Mouse (Mus musculus): ENCODE measurements at regions not wholly inside any gene's neighbourhood (a gene's known extent, or its start where the extent isn't known, plus 50 kb on each side); places are given as distances from the start of the nearest gene placed in this dataset.
A peak's percentile ranks its signal among the peaks of the same experiment; 100 is the strongest.

- H3K4me3 ChIP-seq (ENCODE audit: low read depth, low read length) = no peak overlapping the region
- 62% methylated on average over 4 of the region's 4 CpGs for WGBS (ENCODE audit: insufficient replicate concordance)
- ATAC-seq (ENCODE audit: low read depth) = no peak
Measured at GRCm38 (mm10) chr12:51501185-51501584, 92.0 kb upstream of the Coch start.

GRCm38 (mm10) chr12:51502724-51503123 lies 90.4 kb upstream of the Coch start:
- Histone ChIP-seq H3K27ac (ENCODE audit: low read length) (no peak overlapping the region), H3K9me3 (replicated peaks; ENCODE audit: control insufficient read depth, low read length) (no peaks in the 10 kb centered on the region), H3K4me3 (ENCODE audit: low read depth, low read length) (no peak overlapping the region), H3K4me1 (ENCODE audit: control insufficient read depth, low read depth, low read length) (peaks cover 15% of the 10 kb centered on the region), H3K9ac (ENCODE audit: low read depth, low read length) (no peak overlapping the region), H3K4me2 (ENCODE audit: low read depth, low read length) (no peak overlapping the region; the same call in 1 of the 2 replicates), H3K36me3 (ENCODE audit: control insufficient read depth, insufficient read depth) (no peaks in the 10 kb centered on the region), H3K27me3 (ENCODE audit: control insufficient read depth, insufficient read depth, low read depth, low read length) (no peaks in the 10 kb centered on the region)
- 66% methylated on average over 4 of the region's 4 CpGs for WGBS (ENCODE audit: insufficient replicate concordance)
- peak; percentile 55 for ATAC-seq (ENCODE audit: low read depth)

More at GRCm38 (mm10) chr12:51501185-51501584, 92.0 kb upstream of the Coch start:
- Histone ChIP-seq H3K9me3 (replicated peaks; ENCODE audit: control insufficient read depth, low read length) (no peaks in the 10 kb centered on the region), H3K9ac (ENCODE audit: low read depth, low read length) (no peak overlapping the region), H3K4me2 (ENCODE audit: low read depth, low read length) (no peak overlapping the region), H3K27ac (ENCODE audit: low read length) (no peak overlapping the region), H3K36me3 (ENCODE audit: control insufficient read depth, insufficient read depth) (no peaks in the 10 kb centered on the region), H3K4me1 (ENCODE audit: control insufficient read depth, low read depth, low read length) (peaks cover 15% of the 10 kb centered on the region), H3K27me3 (ENCODE audit: control insufficient read depth, insufficient read depth, low read depth, low read length) (no peaks in the 10 kb centered on the region)

GRCm38 (mm10) chr12:51503706-51504105 lies 89.4 kb upstream of the Coch start:
- no peak overlapping the region for H3K4me3 ChIP-seq (ENCODE audit: low read depth, low read length)
- no peak overlapping the region for H3K27ac ChIP-seq (ENCODE audit: low read length)
- no peaks in the 10 kb centered on the region for H3K27me3 ChIP-seq (ENCODE audit: control insufficient read depth, insufficient read depth, low read depth, low read length)
- H3K36me3 ChIP-seq (ENCODE audit: control insufficient read depth, insufficient read depth) = no peaks in the 10 kb centered on the region
- H3K4me2 ChIP-seq (ENCODE audit: low read depth, low read length) = peak overlapping the region; percentile 31; the same call in 1 of the 2 replicates
- no peak overlapping the region for H3K9ac ChIP-seq (ENCODE audit: low read depth, low read length)
- 38% methylated on average over 4 of the region's 4 CpGs for WGBS (ENCODE audit: insufficient replicate concordance)
- ATAC-seq (ENCODE audit: low read depth) = peak; percentile 84
- H3K4me1 ChIP-seq (ENCODE audit: control insufficient read depth, low read depth, low read length) = peaks cover 15% of the 10 kb centered on the region
- H3K9me3 ChIP-seq (replicated peaks; ENCODE audit: control insufficient read depth, low read length) = no peaks in the 10 kb centered on the region

- no peak overlapping the region for H3K27ac ChIP-seq (ENCODE audit: low read length)
- H3K4me2 ChIP-seq (ENCODE audit: low read depth, low read length) = no peak overlapping the region
- H3K36me3 ChIP-seq (ENCODE audit: control insufficient read depth, insufficient read depth) = no peaks in the 10 kb centered on the region
- ATAC-seq (ENCODE audit: low read depth) = no peak
- H3K4me1 ChIP-seq (ENCODE audit: control insufficient read depth, low read depth, low read length) = peaks cover 15% of the 10 kb centered on the region
- no peaks in the 10 kb centered on the region for H3K9me3 ChIP-seq (replicated peaks; ENCODE audit: control insufficient read depth, low read length)
- WGBS (ENCODE audit: insufficient replicate concordance) = 41% methylated on average over 7 of the region's 7 CpGs
- H3K4me3 ChIP-seq (ENCODE audit: low read depth, low read length) = no peak overlapping the region
- no peaks in the 10 kb centered on the region for H3K27me3 ChIP-seq (ENCODE audit: control insufficient read depth, insufficient read depth, low read depth, low read length)
- H3K9ac ChIP-seq (ENCODE audit: low read depth, low read length) = no peak overlapping the region
Measured at GRCm38 (mm10) chr12:51504581-51504980, 88.6 kb upstream of the Coch start.

- H3K36me3 ChIP-seq (ENCODE audit: control insufficient read depth, insufficient read depth) = no peaks in the 10 kb centered on the region
- H3K4me1 ChIP-seq (ENCODE audit: control insufficient read depth, low read depth, low read length) = no peaks in the 10 kb centered on the region
- no peaks in the 10 kb centered on the region for H3K27me3 ChIP-seq (ENCODE audit: control insufficient read depth, insufficient read depth, low read depth, low read length)
- H3K4me2 ChIP-seq (ENCODE audit: low read depth, low read length) = no peak overlapping the region
- no peak overlapping the region for H3K9ac ChIP-seq (ENCODE audit: low read depth, low read length)
- ATAC-seq (ENCODE audit: low read depth) = no peak
- no peak overlapping the region for H3K27ac ChIP-seq (ENCODE audit: low read length)
- H3K4me3 ChIP-seq (ENCODE audit: low read depth, low read length) = no peak overlapping the region
- H3K9me3 ChIP-seq (replicated peaks; ENCODE audit: control insufficient read depth, low read length) = no peaks in the 10 kb centered on the region
- 68% methylated on average over 2 of the region's 2 CpGs for WGBS (ENCODE audit: insufficient replicate concordance)
Measured at GRCm38 (mm10) chr12:51510010-51510409, 83.1 kb upstream of the Coch start.

GRCm38 (mm10) chr12:51516726-51517125 lies 76.4 kb upstream of the Coch start:
- no peak overlapping the region for H3K27ac ChIP-seq (ENCODE audit: low read length)
- 52% methylated on average over 3 of the region's 3 CpGs for WGBS (ENCODE audit: insufficient replicate concordance)
- no peaks in the 10 kb centered on the region for H3K4me1 ChIP-seq (ENCODE audit: control insufficient read depth, low read depth, low read length)
- H3K9me3 ChIP-seq (replicated peaks; ENCODE audit: control insufficient read depth, low read length) = no peaks in the 10 kb centered on the region
- H3K4me3 ChIP-seq (ENCODE audit: low read depth, low read length) = no peak overlapping the region
- no peaks in the 10 kb centered on the region for H3K36me3 ChIP-seq (ENCODE audit: control insufficient read depth, insufficient read depth)
- no peak overlapping the region for H3K9ac ChIP-seq (ENCODE audit: low read depth, low read length)
- H3K4me2 ChIP-seq (ENCODE audit: low read depth, low read length) = no peak overlapping the region
- no peak for ATAC-seq (ENCODE audit: low read depth)
- H3K27me3 ChIP-seq (ENCODE audit: control insufficient read depth, insufficient read depth, low read depth, low read length) = no peaks in the 10 kb centered on the region

- H3K9me3 ChIP-seq (replicated peaks; ENCODE audit: control insufficient read depth, low read length) = no peaks in the 10 kb centered on the region
- no peaks in the 10 kb centered on the region for H3K27me3 ChIP-seq (ENCODE audit: control insufficient read depth, insufficient read depth, low read depth, low read length)
- no peak overlapping the region for H3K4me2 ChIP-seq (ENCODE audit: low read depth, low read length)
- H3K27ac ChIP-seq (ENCODE audit: low read length) = no peak overlapping the region
- no peak for ATAC-seq (ENCODE audit: low read depth)
- no peak overlapping the region for H3K4me3 ChIP-seq (ENCODE audit: low read depth, low read length)
- no peak overlapping the region for H3K9ac ChIP-seq (ENCODE audit: low read depth, low read length)
- H3K36me3 ChIP-seq (ENCODE audit: control insufficient read depth, insufficient read depth) = no peaks in the 10 kb centered on the region
- no peaks in the 10 kb centered on the region for H3K4me1 ChIP-seq (ENCODE audit: control insufficient read depth, low read depth, low read length)
- whole genome bisulfite sequencing (ENCODE audit: insufficient replicate concordance) = 40% methylated on average over 2 of the region's 2 CpGs
Measured at GRCm38 (mm10) chr12:51521610-51522120, 71.5 kb upstream of the Coch start.

GRCm38 (mm10) chr12:51523866-51524265 lies 69.3 kb upstream of the Coch start:
- WGBS (ENCODE audit: insufficient replicate concordance) = 57% methylated on average over 4 of the region's 4 CpGs
- no peak for ATAC-seq (ENCODE audit: low read depth)

GRCm38 (mm10) chr12:51527854-51528253 lies 65.3 kb upstream of the Coch start:
- no peak overlapping the region for H3K9ac ChIP-seq (ENCODE audit: low read depth, low read length)
- no peaks in the 10 kb centered on the region for H3K36me3 ChIP-seq (ENCODE audit: control insufficient read depth, insufficient read depth)
- H3K4me3 ChIP-seq (ENCODE audit: low read depth, low read length) = no peak overlapping the region
- H3K4me1 ChIP-seq (ENCODE audit: control insufficient read depth, low read depth, low read length) = no peaks in the 10 kb centered on the region
- no peaks in the 10 kb centered on the region for H3K9me3 ChIP-seq (replicated peaks; ENCODE audit: control insufficient read depth, low read length)
- no peak overlapping the region for H3K27ac ChIP-seq (ENCODE audit: low read length)
- no peaks in the 10 kb centered on the region for H3K27me3 ChIP-seq (ENCODE audit: control insufficient read depth, insufficient read depth, low read depth, low read length)
- H3K4me2 ChIP-seq (ENCODE audit: low read depth, low read length) = no peak overlapping the region
- WGBS (ENCODE audit: insufficient replicate concordance) = 70% methylated on average over 2 of the region's 2 CpGs
- ATAC-seq (ENCODE audit: low read depth) = no peak

More at GRCm38 (mm10) chr12:51523866-51524265, 69.3 kb upstream of the Coch start:
- Histone ChIP-seq H3K27me3 (ENCODE audit: control insufficient read depth, insufficient read depth, low read depth, low read length) (no peaks in the 10 kb centered on the region), H3K9me3 (replicated peaks; ENCODE audit: control insufficient read depth, low read length) (no peaks in the 10 kb centered on the region), H3K36me3 (ENCODE audit: control insufficient read depth, insufficient read depth) (no peaks in the 10 kb centered on the region), H3K4me3 (ENCODE audit: low read depth, low read length) (no peak overlapping the region), H3K4me1 (ENCODE audit: control insufficient read depth, low read depth, low read length) (no peaks in the 10 kb centered on the region), H3K9ac (ENCODE audit: low read depth, low read length) (no peak overlapping the region), H3K4me2 (ENCODE audit: low read depth, low read length) (no peak overlapping the region), H3K27ac (ENCODE audit: low read length) (no peak overlapping the region)

All from liver, embryonic 16.5 days (tissue).